Mouse (Mus musculus) retina, embryonic 14.5 days (tissue): ENCODE results near the gene Riok2.

Experiments used
- DNase-seq: peaks from one replicate; pipeline ENCODE4 v3.0.0-alpha.2; 2015; ENCODE audit warnings: low spot score

The Riok2 gene

GRCm38 (mm10) chr17:17408137-17408536, 34.0 kb downstream of the Riok2 start:
- DNase-seq, result no peak

GRCm38 (mm10) chr17:17408720-17409478, 34.8 kb downstream of the Riok2 start:
- DNase-seq, result peak; percentile 77

DNA sequence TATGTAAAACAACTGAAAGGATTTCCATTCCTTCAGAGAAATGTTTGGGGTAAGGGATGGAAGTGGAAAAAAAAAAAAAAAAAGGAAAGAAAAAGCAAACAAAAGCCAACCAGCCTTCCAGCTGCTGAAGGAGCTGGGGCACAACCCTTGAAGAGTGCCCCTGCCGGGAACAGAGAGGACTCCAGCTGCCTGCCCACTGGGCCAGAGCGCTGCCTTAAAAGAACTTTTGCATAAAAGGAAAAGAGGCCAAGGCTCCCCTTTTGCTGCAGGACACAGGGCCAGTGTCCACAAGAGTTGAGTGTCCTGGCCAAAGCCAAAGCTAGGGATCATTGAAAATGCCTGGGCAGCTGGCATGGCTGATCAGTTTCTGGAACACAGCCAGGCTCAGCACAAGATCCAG, 35.5 kb downstream of the Riok2 start:
- peak; percentile 61 for DNase-seq

- no peak for DNase-seq
These were observed 37.3 kb downstream of the Riok2 start for GRCm38 (mm10) chr17:17411443-17411842.

DNA sequence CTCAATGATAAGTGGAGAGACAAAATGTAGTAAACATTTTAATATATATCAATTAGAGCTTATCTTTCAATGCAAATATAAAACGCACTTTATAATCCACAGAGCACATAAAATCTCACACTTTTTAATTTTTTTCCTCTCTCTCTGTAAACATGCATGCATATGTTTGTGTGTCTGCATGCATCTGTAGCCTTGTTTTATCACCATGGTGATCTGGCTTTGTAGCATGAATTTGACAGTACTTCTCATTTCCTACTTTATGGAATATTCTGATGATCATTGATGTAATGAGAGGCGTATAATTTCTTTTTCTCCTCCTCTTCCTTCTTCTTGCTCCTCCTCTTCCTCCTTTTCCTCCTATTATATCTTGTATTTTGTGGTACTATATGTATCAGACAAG, 38.1 kb downstream of the Riok2 start:
- DNase-seq, result no peak

- no peak for DNase-seq
These were observed 40.1 kb downstream of the Riok2 start for GRCm38 (mm10) chr17:17414206-17414605.

DNA sequence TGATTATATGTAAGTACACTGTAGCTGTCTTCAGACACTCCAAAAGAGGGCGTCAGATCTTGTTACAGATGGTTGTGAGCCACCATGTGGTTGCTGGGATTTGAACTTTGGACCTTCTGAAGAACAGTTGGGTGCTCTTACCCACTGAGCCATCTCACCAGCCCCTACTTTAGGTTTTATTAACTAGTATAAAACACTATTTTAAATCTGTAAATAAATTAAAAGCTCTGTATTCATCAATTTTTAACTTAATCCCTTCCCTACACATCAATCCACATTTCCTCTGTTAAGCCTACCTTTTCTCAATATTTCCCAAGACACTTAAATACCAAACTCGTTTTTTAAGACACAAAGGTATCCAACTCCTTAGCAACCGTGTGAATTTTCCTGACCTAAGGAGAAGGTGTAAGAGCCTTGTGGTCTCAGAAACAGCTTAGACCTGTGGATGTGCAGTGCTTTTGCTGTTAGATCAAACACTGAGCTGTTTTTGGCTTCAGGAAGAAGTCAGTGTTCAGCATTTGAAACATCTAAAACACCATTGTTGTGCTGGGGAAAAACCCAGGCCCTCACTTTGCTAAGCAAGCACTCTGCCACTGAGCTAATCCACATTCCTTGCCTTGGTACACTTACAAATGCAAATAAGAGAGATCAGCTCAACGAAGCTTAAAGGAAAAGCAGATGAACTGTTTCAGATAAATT, 50.6 kb downstream of the Riok2 start:
- DNase-seq, result no peak

- no peak for DNase-seq
These were observed 51.3 kb downstream of the Riok2 start for GRCm38 (mm10) chr17:17425308-17425813.

DNA sequence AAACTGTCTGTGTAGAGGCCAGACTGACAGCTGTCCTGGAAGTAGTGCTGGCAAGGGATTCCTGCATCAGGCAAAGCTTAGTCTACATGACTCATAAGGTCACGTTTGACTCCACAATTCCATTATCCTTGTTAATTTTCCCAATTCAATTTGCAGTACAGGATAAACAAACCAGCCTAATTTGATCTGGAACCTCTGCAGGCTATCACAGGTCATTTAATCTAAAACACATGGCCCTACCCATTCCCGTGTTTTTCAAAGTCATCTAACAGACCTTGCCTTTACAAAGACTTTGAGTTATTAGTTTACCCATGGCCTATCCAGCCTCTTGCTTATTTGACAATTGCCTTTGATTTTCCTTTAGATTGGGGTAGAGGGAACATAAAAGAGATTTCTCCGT, 51.8 kb downstream of the Riok2 start:
- no peak for DNase-seq

DNA sequence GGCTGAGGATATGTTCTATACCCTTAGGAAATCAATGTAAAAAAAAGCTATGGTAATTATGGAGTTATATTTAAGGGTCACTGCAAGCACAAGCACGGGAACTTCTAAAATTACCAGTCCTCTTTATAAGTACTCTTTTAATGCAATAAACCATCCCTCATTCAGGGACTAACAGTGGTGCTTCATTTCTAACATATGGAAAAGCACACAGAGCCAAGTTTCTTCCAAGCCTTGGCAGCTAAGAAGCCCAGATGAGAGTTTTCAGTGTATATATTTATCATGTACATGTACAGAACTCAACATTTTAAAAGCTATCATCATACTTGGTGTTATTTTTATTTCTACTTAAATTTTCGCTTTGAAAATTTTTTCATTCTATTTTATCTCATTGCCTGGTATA, 54.8 kb downstream of the Riok2 start:
- no peak for DNase-seq

DNA sequence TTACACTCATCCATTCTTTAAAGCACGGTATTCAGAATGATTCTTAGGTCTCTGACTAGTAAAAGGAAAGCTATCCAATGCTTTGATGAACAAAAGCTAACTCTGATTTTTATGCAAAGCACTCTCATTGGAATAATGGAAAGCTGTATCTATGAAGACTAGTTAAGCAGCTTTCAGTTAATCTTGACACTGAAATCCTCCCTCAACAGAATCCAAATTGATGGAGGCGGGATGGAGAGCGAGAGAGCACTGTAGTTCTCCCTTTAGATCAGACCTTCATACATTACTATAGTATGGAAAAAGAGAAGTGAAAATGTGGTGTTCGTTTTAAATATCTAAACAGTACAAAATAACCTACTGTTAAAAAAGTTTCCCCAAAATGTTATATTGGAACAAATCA, 59.6 kb downstream of the Riok2 start:
- no peak for DNase-seq

DNA sequence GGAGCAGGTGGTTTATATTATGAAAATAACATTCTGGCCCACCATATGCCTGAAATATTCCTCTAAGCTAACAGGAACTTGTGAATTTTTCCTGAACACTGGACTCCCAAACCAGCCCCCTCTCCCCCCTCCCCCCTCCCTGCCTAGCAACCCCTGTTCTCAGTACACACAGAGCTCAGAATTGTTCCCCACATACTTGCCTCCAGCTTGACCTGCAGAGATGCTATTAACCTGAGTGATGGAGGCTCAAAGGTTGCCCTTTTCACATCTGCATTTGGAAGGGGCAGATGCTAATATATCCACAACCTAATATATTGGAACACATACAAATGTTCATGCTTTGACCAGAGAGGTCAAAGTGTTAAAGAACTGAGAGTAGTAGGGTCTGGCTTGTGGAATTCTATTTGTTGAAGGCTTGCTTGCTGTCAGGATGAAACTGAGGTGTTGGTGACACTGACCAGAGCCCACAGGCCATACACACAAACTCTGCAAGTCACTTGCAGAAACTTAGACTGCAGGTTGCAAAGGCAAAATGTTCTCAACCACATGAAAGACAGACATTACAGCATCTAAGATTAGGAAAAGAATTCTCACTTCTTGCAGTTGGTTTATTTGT, 64.6 kb downstream of the Riok2 start:
- DNase-seq, result no peak

DNA sequence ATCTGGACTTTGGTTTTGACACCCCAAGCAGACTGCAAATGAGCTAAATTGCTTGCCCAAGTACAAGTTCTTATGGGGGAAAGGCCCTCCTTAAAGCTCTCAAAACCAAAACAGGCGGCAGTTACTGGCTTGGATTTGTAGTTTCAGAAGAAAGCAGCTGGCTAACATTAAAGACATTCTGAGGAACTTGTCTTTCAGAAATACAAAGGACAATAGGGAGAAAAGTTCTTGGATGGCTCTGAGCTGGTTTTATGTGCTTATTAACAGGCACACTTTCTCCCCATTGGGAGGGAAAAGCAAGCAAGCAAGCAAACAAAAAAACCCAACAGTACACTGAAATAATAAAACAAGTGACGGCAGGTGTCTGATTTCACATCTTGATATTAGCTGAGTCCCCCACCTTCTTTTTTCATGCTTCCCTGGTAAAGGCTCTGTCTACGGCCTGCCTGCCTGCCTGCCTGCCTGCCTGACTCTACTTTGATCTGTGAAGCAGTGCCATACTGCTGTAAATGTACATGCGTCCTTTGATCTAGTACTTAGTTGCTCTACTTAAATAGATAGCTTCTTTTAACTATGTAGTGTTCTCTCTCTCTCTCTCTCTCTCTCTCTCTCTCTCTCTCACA, 67.9 kb downstream of the Riok2 start:
- DNase-seq, result no peak

GRCm38 (mm10) chr17:17444297-17444886, 70.3 kb downstream of the Riok2 start:
- DNase-seq, result no peak
